Mouse (Mus musculus) forebrain, embryonic 13.5 days (tissue): ENCODE measurements at regions not wholly inside any gene's neighbourhood (a gene's known extent, or its start where the extent isn't known, plus 50 kb on each side); places are given as distances from the start of the nearest gene placed in this dataset.
A peak's percentile ranks its signal among the peaks of the same experiment; 100 is the strongest.
"Not testable (repeated sequence)": the region's sequence is repeated elsewhere in the genome, so short reads cannot be mapped to it uniquely, and the experiment has no call there.

Experiments used
- ATAC-seq: fragments of 200-750 bp; cut with Nextera tagmentation; 2 replicates; pipeline ENCODE4 v1.8.0; 2017
- H3K27ac ChIP-seq: fragments of 300-500 bp; sonication (generic); 2 replicates; pipeline ENCODE4 v1.5.1; 2015; ENCODE audit warnings: inconsistent platforms, mild to moderate bottlenecking, moderate library complexity
- H3K27me3 ChIP-seq: fragments of 300-500 bp; sonication (generic); 2 replicates; pipeline ENCODE4 v1.6.1; 2015; ENCODE audit warnings: mild to moderate bottlenecking, inconsistent platforms
- H3K36me3 ChIP-seq: fragments of 300-500 bp; sonication (generic); 2 replicates; pipeline ENCODE4 v1.6.1; 2015; ENCODE audit warnings: mild to moderate bottlenecking, inconsistent platforms; ENCODE audit not compliant: poor library complexity, severe bottlenecking
- H3K4me1 ChIP-seq: fragments of 300-500 bp; sonication (generic); 2 replicates; pipeline ENCODE4 v1.6.1; 2015; ENCODE audit warnings: inconsistent platforms
- H3K4me2 ChIP-seq: fragments of 300-500 bp; sonication (generic); 2 replicates; pipeline ENCODE4 v1.6.1; 2015; ENCODE audit warnings: inconsistent platforms, mild to moderate bottlenecking, moderate library complexity
- H3K4me3 ChIP-seq: fragments of 300-500 bp; sonication (generic); 2 replicates; pipeline ENCODE4 v1.5.1; 2015; ENCODE audit warnings: mild to moderate bottlenecking, inconsistent platforms
- H3K9ac ChIP-seq: fragments of 300-500 bp; sonication (generic); 2 replicates; pipeline ENCODE4 v1.6.1; 2015; ENCODE audit warnings: mild to moderate bottlenecking, inconsistent platforms
- H3K9me3 ChIP-seq: fragments of 300-500 bp; sonication (generic); replicated peaks from 2 replicates; pipeline ENCODE4 v1.6.1; 2016; ENCODE audit warnings: inconsistent platforms
- WGBS: fragments of 180-500 bp; shearing (Covaris S2); methylation state at CpG from one replicate; pipeline ENCODE4 v1.1.7; 2015; 5-methylcytosine and 5-hydroxymethylcytosine counted together

- H3K27me3 ChIP-seq, result no peaks in the 10 kb centered on the region
- H3K4me1 ChIP-seq, result no peaks in the 10 kb centered on the region
- no peak overlapping the region for H3K9ac ChIP-seq
- H3K4me3 ChIP-seq, result no peak overlapping the region
- no peak overlapping the region for H3K4me2 ChIP-seq
- ATAC-seq, result no peak
- 69% methylated on average over 1 of the region's 1 CpGs for WGBS
- no peak overlapping the region for H3K27ac ChIP-seq
- H3K9me3 ChIP-seq, result no peaks in the 10 kb centered on the region
- H3K36me3 ChIP-seq, result no peaks in the 10 kb centered on the region
Observed at GRCm38 (mm10) chr1:95470491-95470890, 157.1 kb downstream of the Fam174a start.

GRCm38 (mm10) chr1:95493004-95493403 lies 174.4 kb downstream of the St8sia4 start:
- H3K4me3 ChIP-seq, result no peak overlapping the region
- no peak overlapping the region for H3K4me2 ChIP-seq
- no peaks in the 10 kb centered on the region for H3K27me3 ChIP-seq
- no peak overlapping the region for H3K9ac ChIP-seq
- no peak for ATAC-seq
- no peaks in the 10 kb centered on the region for H3K4me1 ChIP-seq
- H3K9me3 ChIP-seq, result no peaks in the 10 kb centered on the region
- H3K36me3 ChIP-seq, result no peaks in the 10 kb centered on the region
- H3K27ac ChIP-seq, result no peak overlapping the region

- H3K4me2 ChIP-seq, H3K27me3 ChIP-seq, H3K9ac ChIP-seq, H3K9me3 ChIP-seq, ATAC-seq, H3K4me1 ChIP-seq, H3K36me3 ChIP-seq, H3K27ac ChIP-seq, H3K4me3 ChIP-seq: not testable (repeated sequence)
Observed at GRCm38 (mm10) chr1:95500671-95501070, 166.7 kb downstream of the St8sia4 start.

GRCm38 (mm10) chr1:95508718-95509117 lies 158.7 kb downstream of the St8sia4 start:
- Histone ChIP-seq H3K27me3 (no peaks in the 10 kb centered on the region), H3K4me3 (no peak overlapping the region), H3K4me1 (no peaks in the 10 kb centered on the region), H3K27ac (no peak overlapping the region), H3K36me3 (no peaks in the 10 kb centered on the region), H3K4me2 (no peak overlapping the region), H3K9ac (no peak overlapping the region), H3K9me3 (no peaks in the 10 kb centered on the region)
- ATAC-seq, result 0 out of 2 replicates have a peak, but pooled peaks have one; percentile 57
- WGBS, result 82% methylated on average over 2 of the region's 2 CpGs

GRCm38 (mm10) chr1:95528726-95529125 lies 138.6 kb downstream of the St8sia4 start:
- no peak overlapping the region for H3K27ac ChIP-seq
- no peak for ATAC-seq
- H3K4me1 ChIP-seq, result no peaks in the 10 kb centered on the region
- no peak overlapping the region for H3K4me3 ChIP-seq
- no peaks in the 10 kb centered on the region for H3K9me3 ChIP-seq
- H3K27me3 ChIP-seq, result no peaks in the 10 kb centered on the region
- WGBS, result 30% methylated on average over 4 of the region's 4 CpGs
- H3K36me3 ChIP-seq, result no peaks in the 10 kb centered on the region
- H3K4me2 ChIP-seq, result no peak overlapping the region
- no peak overlapping the region for H3K9ac ChIP-seq

- H3K4me3 ChIP-seq, result no peak overlapping the region
- H3K36me3 ChIP-seq, result no peaks in the 10 kb centered on the region
- H3K27ac ChIP-seq, result no peak overlapping the region
- no peak overlapping the region for H3K9ac ChIP-seq
- H3K9me3 ChIP-seq, result no peaks in the 10 kb centered on the region
- ATAC-seq, result no peak
- WGBS, result 81% methylated on average over 3 of the region's 3 CpGs
- H3K4me2 ChIP-seq, result no peak overlapping the region
- no peaks in the 10 kb centered on the region for H3K4me1 ChIP-seq
- H3K27me3 ChIP-seq, result no peaks in the 10 kb centered on the region
Observed at GRCm38 (mm10) chr1:95531017-95531416, 136.4 kb downstream of the St8sia4 start.
